Mouse (Mus musculus): ENCODE measurements around the gene Ms4a10.

- no peak for TF ChIP-seq CTCF (IDR thresholded peaks at IDR 0.05; ENCODE audit: low read depth, low read length)
- TF ChIP-seq POLR2A (IDR thresholded peaks at IDR 0.05; ENCODE audit: insufficient read depth, low read length): no peak
- no peak for TF ChIP-seq EP300 (IDR thresholded peaks at IDR 0.05; ENCODE audit: insufficient read depth, low read depth, low read length)
Measured at GRCm38 (mm10) chr19:10926666-10927065, 47.8 kb downstream of the Ms4a10 start.
